Mouse (Mus musculus) hindbrain, embryonic 10.5 days (tissue): ENCODE measurements around the gene Lmbr1. TPM values are rescaled to one million over a fixed set of nuclear protein-coding genes. Genes with fewer than 3 reads are reported as not detected.

ENCODE experiments used
- DNase-seq: peaks from one replicate; pipeline ENCODE4 v3.0.0-alpha.2; 2017; ENCODE audit warnings: low spot score
- H3K27ac ChIP-seq: fragments of 300-500 bp; sonication (generic); 2 replicates; pipeline ENCODE4 v1.5.1; 2016; ENCODE audit warnings: mild to moderate bottlenecking, moderate library complexity
- H3K27me3 ChIP-seq: fragments of 300-500 bp; sonication (generic); 2 replicates; pipeline ENCODE4 v1.6.1; 2016; ENCODE audit warnings: mild to moderate bottlenecking; ENCODE audit not compliant: poor library complexity, insufficient read depth, severe bottlenecking
- H3K36me3 ChIP-seq: fragments of 300-500 bp; sonication (generic); 2 replicates; pipeline ENCODE4 v1.6.1; 2016; ENCODE audit warnings: mild to moderate bottlenecking, moderate library complexity
- H3K4me1 ChIP-seq: fragments of 300-500 bp; sonication (generic); replicated peaks from 2 replicates; pipeline ENCODE4 v1.6.1; 2016; ENCODE audit warnings: mild to moderate bottlenecking
- H3K4me3 ChIP-seq: fragments of 300-500 bp; sonication (generic); 2 replicates; pipeline ENCODE4 v1.5.1; 2016; ENCODE audit warnings: mild to moderate bottlenecking, moderate library complexity
- H3K9me3 ChIP-seq: fragments of 300-500 bp; sonication (generic); 2 replicates; pipeline ENCODE4 v1.6.1; 2016; ENCODE audit warnings: mild to moderate bottlenecking, moderate library complexity
- WGBS: fragments of 180-500 bp; shearing (Covaris S2); methylation state at CpG from one replicate; pipeline ENCODE4 v1.1.7; 2016; 5-methylcytosine and 5-hydroxymethylcytosine counted together
- polyA plus RNA-seq: library from polyadenylated mRNA; unstranded; fragments of >200 nt; fragmentation: Nextera tagmentation; extraction: Ambion mirVana; gene quantifications from 2 replicates; pipeline ENCODE4 v1.2.1, GENCODE M21; 2016

Gene Lmbr1
- polyA plus RNA-seq, 1 experiment from 2014 or later = 11.0 TPM

DNA sequence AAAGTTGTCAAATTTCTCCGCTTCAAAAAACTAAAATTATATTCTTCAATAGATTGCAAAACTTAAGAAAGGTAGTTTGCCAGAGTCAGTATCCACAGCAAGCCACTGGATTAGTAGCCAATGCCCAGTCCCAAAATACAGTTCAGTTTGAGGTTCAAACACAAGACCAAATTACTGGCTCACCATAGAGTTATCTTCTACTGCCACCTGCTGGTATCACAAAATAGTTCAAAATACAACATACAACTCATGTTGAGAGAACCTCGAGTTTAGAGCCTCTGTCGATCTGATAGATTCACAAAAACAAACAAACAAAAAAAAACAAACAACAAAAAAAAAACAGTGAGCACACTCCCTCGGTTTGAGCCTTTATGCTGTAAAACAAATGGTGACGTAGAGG is 42.4 kb downstream of the Lmbr1 start:
- no peaks in the 10 kb centered on the region for H3K9me3 ChIP-seq
- 62% methylated on average over 5 of the region's 5 CpGs for WGBS
- H3K4me1 ChIP-seq = no peaks in the 10 kb centered on the region
- no peak overlapping the region for H3K4me3 ChIP-seq
- DNase-seq = no peak
- H3K27me3 ChIP-seq = no peaks in the 10 kb centered on the region
- no peaks in the 10 kb centered on the region for H3K36me3 ChIP-seq
- H3K27ac ChIP-seq = no peak overlapping the region

DNA sequence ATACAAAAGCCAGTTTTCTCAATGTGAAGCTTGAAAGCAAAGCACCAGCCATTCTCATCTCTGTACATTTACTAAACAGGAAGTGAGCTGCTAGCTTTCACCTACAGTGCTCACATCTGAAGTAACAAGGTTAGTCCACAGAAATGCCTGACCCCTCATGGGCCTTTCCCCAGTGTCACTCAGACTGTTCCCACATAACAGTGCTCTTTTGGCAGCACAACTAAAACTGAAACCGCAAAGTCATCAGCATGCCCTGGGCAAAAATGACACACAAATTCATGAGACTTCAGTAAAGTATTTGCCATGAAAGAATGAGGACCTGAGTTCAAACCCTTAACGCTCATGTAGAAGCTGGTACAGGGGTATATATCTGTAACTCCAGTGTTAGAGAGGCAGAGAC is 55.7 kb downstream of the Lmbr1 start:
- no peaks in the 10 kb centered on the region for H3K36me3 ChIP-seq
- no peaks in the 10 kb centered on the region for H3K9me3 ChIP-seq
- no peaks in the 10 kb centered on the region for H3K4me1 ChIP-seq
- no peak for DNase-seq
- no peak overlapping the region for H3K4me3 ChIP-seq
- 98% methylated on average over 2 of the region's 2 CpGs for WGBS
- no peak overlapping the region for H3K27ac ChIP-seq
- no peaks in the 10 kb centered on the region for H3K27me3 ChIP-seq

DNA sequence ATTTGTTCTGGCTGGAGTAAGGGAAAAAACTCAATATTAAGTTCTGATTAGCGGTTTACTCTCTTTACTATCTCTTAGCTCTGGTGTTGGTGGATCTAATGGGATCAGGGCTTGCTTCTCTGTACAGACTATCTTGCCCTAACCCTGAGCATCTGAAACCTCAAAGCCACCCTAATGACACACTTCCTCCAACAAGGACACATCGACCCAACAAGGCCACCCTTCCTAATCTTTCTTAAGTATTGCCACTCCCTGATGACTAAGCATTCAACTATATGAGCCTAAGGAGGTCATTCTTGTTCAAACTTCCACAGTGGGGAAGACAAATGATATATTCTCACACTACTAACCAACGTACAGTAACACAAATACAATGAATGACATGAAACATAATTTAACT is 69.0 kb downstream of the Lmbr1 start:
- no peak for DNase-seq
- Histone ChIP-seq H3K4me1 (no peaks in the 10 kb centered on the region), H3K27me3 (no peaks in the 10 kb centered on the region), H3K4me3 (no peak overlapping the region), H3K9me3 (no peaks in the 10 kb centered on the region), H3K36me3 (peaks cover 6% of the 10 kb centered on the region), H3K27ac (no peak overlapping the region)
- 86% methylated on average over 3 of the region's 3 CpGs for WGBS

DNA sequence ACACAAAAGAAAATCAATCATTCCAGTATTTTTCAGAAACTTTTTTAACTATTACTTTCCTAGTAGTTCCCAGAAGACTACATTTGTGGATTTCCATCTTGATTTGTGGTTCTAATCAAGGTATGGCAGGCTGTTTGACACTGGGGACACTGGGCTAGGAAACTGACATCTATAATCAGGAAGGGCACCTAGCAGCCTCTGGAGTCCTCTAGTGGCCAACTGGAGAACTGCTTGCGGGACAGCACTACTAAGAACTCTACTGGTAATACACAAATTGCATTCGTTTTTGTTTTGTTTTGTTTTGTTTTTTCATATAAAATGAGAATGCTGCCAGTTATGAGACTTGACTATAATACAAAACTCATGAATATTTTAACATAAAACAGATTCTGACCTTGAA is 85.0 kb downstream of the Lmbr1 start:
- no peaks in the 10 kb centered on the region for H3K36me3 ChIP-seq
- no peaks in the 10 kb centered on the region for H3K4me1 ChIP-seq
- no peak overlapping the region for H3K27ac ChIP-seq
- 22% methylated on average over 2 of the region's 2 CpGs for WGBS
- peak; percentile 58 for DNase-seq
- no peaks in the 10 kb centered on the region for H3K27me3 ChIP-seq
- no peak overlapping the region for H3K4me3 ChIP-seq
- no peaks in the 10 kb centered on the region for H3K9me3 ChIP-seq

DNA sequence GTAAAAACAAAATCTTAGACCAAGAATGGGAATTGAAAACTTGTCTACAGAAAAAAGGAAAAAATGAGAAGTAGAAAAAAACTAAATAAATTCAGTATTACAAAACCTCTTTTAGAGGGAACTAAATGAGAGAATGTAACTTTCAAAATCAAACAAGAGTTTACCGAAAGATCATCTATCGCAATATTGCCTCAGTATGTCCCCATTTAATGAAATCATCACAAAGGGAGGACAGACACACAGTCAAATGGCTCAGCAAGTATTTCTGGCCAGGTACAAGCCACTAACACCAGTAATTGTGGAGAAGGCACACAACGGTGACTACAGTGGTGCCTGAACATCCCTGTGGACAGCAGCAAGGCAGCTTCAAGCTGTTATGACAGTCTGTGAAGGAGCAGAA is 88.1 kb downstream of the Lmbr1 start:
- no peak for DNase-seq
- H3K36me3 ChIP-seq = no peaks in the 10 kb centered on the region
- H3K4me3 ChIP-seq = no peak overlapping the region
- no peaks in the 10 kb centered on the region for H3K9me3 ChIP-seq
- H3K27ac ChIP-seq = no peak overlapping the region
- WGBS = 93% methylated on average over 3 of the region's 3 CpGs
- H3K27me3 ChIP-seq = no peaks in the 10 kb centered on the region
- H3K4me1 ChIP-seq = no peaks in the 10 kb centered on the region

DNA sequence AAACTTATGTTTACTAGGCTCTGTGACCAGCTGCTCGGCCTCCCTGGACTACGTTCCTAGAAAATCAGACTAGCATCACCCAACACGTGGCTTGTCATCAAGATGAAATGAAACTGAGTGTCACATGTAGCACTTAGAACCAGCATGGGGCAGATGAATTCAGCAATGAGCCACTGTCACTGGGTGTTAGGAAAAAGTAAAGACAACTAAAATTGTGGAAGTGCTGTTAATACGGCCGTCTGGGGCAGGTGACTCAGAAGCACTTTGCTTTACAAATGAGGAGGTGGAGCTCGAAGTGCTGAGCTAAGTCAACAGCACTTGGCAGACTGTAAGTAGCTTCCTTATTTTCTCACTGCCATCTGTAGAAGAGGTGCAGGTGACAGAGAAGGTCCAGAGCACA is 88.5 kb downstream of the Lmbr1 start:
- Histone ChIP-seq H3K4me1 (no peaks in the 10 kb centered on the region), H3K9me3 (no peaks in the 10 kb centered on the region), H3K4me3 (no peak overlapping the region), H3K36me3 (no peaks in the 10 kb centered on the region), H3K27me3 (no peaks in the 10 kb centered on the region), H3K27ac (no peak overlapping the region)
- 89% methylated on average over 6 of the region's 6 CpGs for WGBS
- DNase-seq = no peak

DNA sequence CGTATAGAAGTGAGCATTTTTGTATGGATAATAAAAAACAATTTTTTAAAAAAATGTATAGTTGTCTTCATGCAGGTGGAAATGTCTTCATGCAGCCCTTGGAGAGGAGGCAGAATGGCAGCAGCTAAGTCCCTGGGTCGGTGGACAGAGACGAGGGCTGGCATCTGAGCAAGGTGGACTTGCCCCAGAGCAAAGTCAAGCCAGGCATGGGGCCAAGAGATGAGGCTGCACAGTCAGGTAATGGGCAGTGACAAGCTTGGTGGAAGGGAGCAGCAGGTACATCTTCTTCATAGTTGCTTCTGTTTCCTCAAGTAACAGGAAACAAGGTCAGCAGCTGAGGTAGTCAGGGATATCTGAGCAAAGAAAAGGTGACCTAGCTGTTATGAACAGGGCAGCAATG is 97.1 kb downstream of the Lmbr1 start:
- H3K4me1 ChIP-seq = no peaks in the 10 kb centered on the region
- H3K36me3 ChIP-seq = 0 out of 2 replicates have a peak, but pooled peaks cover 4% of the 10 kb centered on the region
- 90% methylated on average over 3 of the region's 3 CpGs for WGBS
- H3K4me3 ChIP-seq = no peak overlapping the region
- no peaks in the 10 kb centered on the region for H3K9me3 ChIP-seq
- no peak for DNase-seq
- no peak overlapping the region for H3K27ac ChIP-seq
- no peaks in the 10 kb centered on the region for H3K27me3 ChIP-seq

DNA sequence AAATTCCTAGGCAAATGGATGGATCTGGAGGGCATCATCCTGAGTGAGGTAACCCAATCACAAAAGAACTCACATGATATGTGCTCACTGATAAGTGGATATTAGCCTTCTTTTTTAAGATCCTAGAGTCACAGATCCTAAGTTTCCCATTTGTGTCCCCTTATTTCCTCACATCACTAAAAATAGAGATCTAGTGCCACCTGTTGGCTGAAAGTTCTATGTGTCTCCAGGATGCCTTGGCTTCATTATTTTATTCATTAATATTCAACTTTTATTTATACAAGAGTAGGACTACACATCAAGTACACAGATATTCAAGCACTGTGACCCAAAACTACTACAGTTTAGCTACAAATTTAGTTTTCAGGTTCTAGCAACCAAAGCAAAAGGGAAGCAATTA is 103.4 kb downstream of the Lmbr1 start:
- DNase-seq = no peak
- H3K27ac ChIP-seq = no peak overlapping the region
- H3K4me1 ChIP-seq = no peaks in the 10 kb centered on the region
- no peak overlapping the region for H3K4me3 ChIP-seq
- no peaks in the 10 kb centered on the region for H3K9me3 ChIP-seq
- no peaks in the 10 kb centered on the region for H3K36me3 ChIP-seq
- H3K27me3 ChIP-seq = no peaks in the 10 kb centered on the region

DNA sequence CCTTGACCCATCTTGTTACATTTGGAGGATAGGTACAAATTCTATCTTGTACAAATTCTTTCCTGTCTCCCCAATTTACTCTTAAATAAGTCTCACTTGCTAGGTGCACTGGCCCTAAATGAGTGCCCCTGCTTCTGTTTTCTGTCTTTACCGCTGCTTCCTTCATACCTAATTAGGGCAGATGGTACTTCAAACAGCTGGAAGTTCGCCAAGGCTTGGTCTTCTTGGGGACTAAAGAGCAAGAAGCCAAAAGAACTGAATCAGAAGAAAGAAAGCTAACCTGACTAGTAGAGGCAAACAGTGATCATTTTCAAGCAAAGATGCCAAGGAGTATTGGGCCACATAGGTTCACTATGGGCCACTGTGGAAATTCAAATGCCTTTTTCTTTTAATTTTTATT is 104.8 kb downstream of the Lmbr1 start:
- 86% methylated on average over 2 of the region's 2 CpGs for WGBS
- no peak for DNase-seq

DNA sequence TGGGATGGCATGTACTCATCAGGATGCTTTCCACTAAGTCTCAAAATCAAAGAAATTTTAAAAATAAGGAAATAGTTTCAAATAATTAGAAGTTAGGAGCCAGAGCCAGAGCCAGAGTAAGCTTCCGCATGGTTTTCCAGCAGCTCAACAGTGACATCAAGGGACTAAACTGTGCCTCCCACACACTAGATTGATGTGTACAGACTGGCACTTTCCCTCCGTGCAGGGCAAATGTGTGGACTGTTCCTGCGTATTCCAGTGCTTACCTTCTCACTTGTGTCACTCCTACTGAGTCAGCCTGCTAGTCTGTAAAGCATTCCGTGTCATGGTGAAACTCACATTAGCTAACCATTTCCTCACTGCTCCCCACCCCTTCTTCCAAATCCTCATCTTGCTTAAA is 107.3 kb downstream of the Lmbr1 start:
- no peak for DNase-seq
- Histone ChIP-seq H3K36me3 (no peaks in the 10 kb centered on the region), H3K27ac (no peak overlapping the region), H3K4me1 (no peaks in the 10 kb centered on the region), H3K27me3 (no peaks in the 10 kb centered on the region), H3K4me3 (no peak overlapping the region), H3K9me3 (no peaks in the 10 kb centered on the region)
- 67% methylated on average over 4 of the region's 4 CpGs for WGBS

More for the DNA sequence above, 104.8 kb downstream of the Lmbr1 start:
- Histone ChIP-seq H3K4me3 (no peak overlapping the region), H3K4me1 (no peaks in the 10 kb centered on the region), H3K27ac (no peak overlapping the region), H3K27me3 (no peaks in the 10 kb centered on the region), H3K36me3 (no peaks in the 10 kb centered on the region), H3K9me3 (no peaks in the 10 kb centered on the region)

DNA sequence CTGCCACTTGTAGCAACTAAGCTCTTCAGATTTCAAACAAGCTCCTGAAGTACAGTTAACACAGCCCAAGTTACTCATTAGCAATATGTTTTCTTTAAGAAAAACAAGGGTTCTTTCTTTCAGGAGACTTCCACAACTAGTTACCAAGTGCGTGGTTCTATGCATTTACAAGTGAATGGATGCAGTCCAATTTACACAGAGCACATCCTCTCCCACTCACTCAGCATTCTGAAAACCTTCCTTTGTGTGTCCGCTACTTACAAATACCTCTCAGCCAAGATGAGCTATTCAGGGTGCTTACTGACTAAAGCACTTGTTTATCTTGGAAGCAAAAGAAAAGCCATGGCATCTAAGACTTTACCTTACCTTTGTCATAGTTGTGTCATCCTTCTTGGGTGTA is 124.3 kb downstream of the Lmbr1 start:
- Histone ChIP-seq H3K9me3 (no peaks in the 10 kb centered on the region), H3K4me1 (peaks cover 24% of the 10 kb centered on the region), H3K27me3 (no peaks in the 10 kb centered on the region), H3K4me3 (no peak overlapping the region), H3K27ac (peak overlapping the region; percentile 35; the same call in 1 of the 2 replicates), H3K36me3 (no peaks in the 10 kb centered on the region)
- DNase-seq = no peak
- WGBS = 27% methylated on average over 2 of the region's 2 CpGs

DNA sequence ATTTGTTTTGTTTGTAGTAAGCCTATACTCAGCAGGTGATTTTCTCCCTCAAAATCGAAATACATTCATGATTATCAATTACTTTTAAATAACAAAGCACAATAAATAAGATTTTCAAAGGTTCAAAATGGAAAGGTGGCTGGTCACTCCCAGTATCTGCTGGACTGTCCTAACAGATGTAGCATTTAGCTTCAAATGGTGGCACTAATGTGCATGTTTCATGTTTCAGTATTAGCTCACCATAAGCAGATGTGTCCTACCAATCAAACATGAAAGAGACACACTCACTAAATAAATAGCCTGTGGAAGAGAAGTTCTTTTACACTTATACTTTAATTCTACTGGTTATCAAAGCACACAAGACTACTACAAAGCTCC is 126.7 kb downstream of the Lmbr1 start:
- WGBS = 72% methylated on average over 1 of the region's 1 CpGs
- Histone ChIP-seq H3K36me3 (no peaks in the 10 kb centered on the region), H3K4me3 (no peak overlapping the region), H3K9me3 (no peaks in the 10 kb centered on the region), H3K27me3 (no peaks in the 10 kb centered on the region), H3K4me1 (peaks cover 24% of the 10 kb centered on the region), H3K27ac (peak overlapping the region; percentile 23; the same call in 1 of the 2 replicates)
- no peak for DNase-seq

DNA sequence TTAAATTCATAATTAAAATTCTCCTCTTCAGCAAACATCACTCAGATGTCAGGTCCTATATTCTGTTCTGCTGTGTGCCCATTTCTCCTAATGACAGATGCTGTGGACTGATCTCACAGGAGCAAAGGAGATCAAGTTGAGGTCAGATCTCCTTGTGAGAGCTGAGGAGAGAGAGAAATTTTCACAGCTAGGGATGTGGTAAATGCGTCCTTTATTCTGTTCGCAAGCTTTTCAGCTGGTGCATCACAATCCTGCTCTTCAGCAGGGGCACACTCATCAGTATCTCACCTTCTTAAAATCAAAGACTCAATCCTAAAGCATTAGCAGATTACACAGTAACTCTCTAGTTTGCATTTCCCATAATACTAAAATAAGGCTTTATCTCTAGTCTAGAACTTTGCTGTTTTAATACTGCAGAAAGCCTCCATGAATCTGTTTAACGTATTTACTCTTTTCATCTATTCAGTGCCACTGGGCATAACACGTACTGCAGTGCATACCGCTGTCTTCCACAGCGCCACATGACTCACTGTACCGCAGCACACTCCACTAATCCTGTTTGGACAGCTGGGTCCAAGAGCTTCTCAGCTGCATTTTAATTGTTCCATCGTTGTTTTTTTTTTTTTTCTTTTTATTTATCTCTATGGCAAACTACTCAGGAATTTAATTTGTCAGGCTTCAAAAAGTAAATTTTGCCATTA is 127.2 kb downstream of the Lmbr1 start:
- H3K4me3 ChIP-seq = no peak overlapping the region
- H3K27me3 ChIP-seq = no peaks in the 10 kb centered on the region
- peaks cover 24% of the 10 kb centered on the region for H3K4me1 ChIP-seq
- H3K27ac ChIP-seq = no peak overlapping the region
- no peaks in the 10 kb centered on the region for H3K36me3 ChIP-seq
- H3K9me3 ChIP-seq = no peaks in the 10 kb centered on the region
- 43% methylated on average over 8 of the region's 8 CpGs for WGBS
- DNase-seq = no peak

DNA sequence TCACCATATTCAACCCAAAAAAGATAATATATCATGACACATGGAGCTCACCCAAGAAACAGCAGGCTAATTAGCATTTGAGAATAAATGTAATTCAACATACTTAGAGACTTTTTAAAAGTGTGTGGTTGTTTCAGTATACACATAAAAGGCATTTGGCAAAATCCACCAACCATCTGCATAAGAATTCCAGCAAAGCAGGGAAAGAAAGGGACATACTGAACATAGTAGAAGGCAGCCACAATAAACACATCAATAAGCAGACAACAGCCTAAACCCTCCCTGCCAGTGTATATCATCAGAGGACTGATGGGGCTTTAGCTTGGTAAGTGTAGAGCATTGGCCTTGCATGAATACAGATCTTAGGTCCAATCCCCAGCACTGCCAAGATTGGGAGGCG is 133.4 kb downstream of the Lmbr1 start:
- WGBS = no CpG with 5 or more reads among the region's 1 CpGs
- Histone ChIP-seq H3K36me3 (no peaks in the 10 kb centered on the region), H3K27ac (no peak overlapping the region), H3K27me3 (no peaks in the 10 kb centered on the region), H3K9me3 (no peaks in the 10 kb centered on the region), H3K4me1 (no peaks in the 10 kb centered on the region), H3K4me3 (no peak overlapping the region)
- no peak for DNase-seq
